51 mouse cellular contexts compared by ENCODE assay signal in the genomic region with DNA sequence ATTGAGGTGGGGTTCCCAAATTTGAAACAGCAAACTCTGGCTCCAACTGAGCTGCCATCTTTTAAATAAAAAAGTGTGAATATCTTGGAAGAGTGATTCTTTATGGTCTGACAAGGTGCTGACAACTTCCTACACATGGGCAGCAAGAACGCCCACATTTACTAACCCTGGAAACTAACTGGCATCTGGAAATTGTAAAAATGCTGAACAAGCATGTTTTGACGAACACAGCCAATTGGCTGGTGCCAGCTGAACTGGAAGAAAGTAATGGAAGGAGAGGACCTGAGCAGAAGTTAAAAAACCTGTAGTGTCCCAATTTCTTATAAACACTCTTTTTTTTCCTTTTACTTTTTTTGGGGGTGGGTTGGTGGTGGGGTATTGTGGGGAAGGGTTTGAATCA. TPM values are rescaled to one million over a fixed set of nuclear protein-coding genes. Genes with fewer than 3 reads are reported as not detected.
"Had no signal": no experiment of that assay in that cellular context is flagged by ENCODE, and none has a peak within 500 bp of the region (broad histone marks: within the 10 kb centered on the region; RNA-seq: fewer than 3 reads in every experiment).

No protein-coding gene starts in this region.

- DNase-seq: heart, postnatal 10 days; heart, postnatal 14 days; heart, postnatal 36 days; heart, postnatal 4 days; kidney, adult 11 months; kidney, adult 18-20 months; kidney, adult 2 months; kidney, adult 8-10 months; kidney, adult 9 months; kidney, postnatal 10 days; kidney, postnatal 14 days; kidney, postnatal 25 days; kidney, postnatal 36 days; kidney, postnatal 4 days; layer of hippocampus, adult 9-11 months; layer of hippocampus, postnatal 36 days had no signal

- H3K4me3 ChIP-seq: heart, embryonic 10.5 days; heart, embryonic 12.5 days; heart, embryonic 13.5 days; heart, embryonic 15.5 days; hindbrain, embryonic 10.5 days; hindbrain, embryonic 12.5 days; hindbrain, embryonic 13.5 days; hindbrain, embryonic 15.5 days; intestine, embryonic 15.5 days; kidney, embryonic 15.5 days; layer of hippocampus, adult 2 months had no signal

- H3K4me2 ChIP-seq: heart, embryonic 11.5 days; heart, embryonic 12.5 days; heart, embryonic 13.5 days; heart, embryonic 15.5 days; hindbrain, embryonic 12.5 days; hindbrain, embryonic 13.5 days; hindbrain, embryonic 14.5 days; hindbrain, embryonic 15.5 days; intestine, embryonic 15.5 days; kidney, embryonic 15.5 days had no signal

- H3K27me3 ChIP-seq: heart, embryonic 12.5 days; heart, embryonic 13.5 days; heart, embryonic 15.5 days; hindbrain, embryonic 12.5 days; hindbrain, embryonic 13.5 days; hindbrain, embryonic 15.5 days; intestine, embryonic 15.5 days; kidney, embryonic 15.5 days had no signal

- H3K9ac ChIP-seq: heart, embryonic 12.5 days; heart, embryonic 13.5 days; heart, embryonic 15.5 days; hindbrain, embryonic 12.5 days; hindbrain, embryonic 13.5 days; hindbrain, embryonic 14.5 days; hindbrain, embryonic 15.5 days; intestine, embryonic 15.5 days; kidney, embryonic 15.5 days had no signal

- H3K4me1 ChIP-seq: heart, embryonic 10.5 days; heart, embryonic 12.5 days; heart, embryonic 13.5 days; heart, embryonic 15.5 days; hindbrain, embryonic 10.5 days; hindbrain, embryonic 12.5 days; hindbrain, embryonic 13.5 days; hindbrain, embryonic 15.5 days; intestine, embryonic 15.5 days; kidney, embryonic 15.5 days had no signal

- H3K27ac ChIP-seq: heart, embryonic 10.5 days; heart, embryonic 13.5 days; heart, embryonic 15.5 days; hindbrain, embryonic 10.5 days; hindbrain, embryonic 12.5 days; hindbrain, embryonic 13.5 days; hindbrain, embryonic 14.5 days; hindbrain, embryonic 15.5 days; hindbrain, postnatal 0 days; intestine, embryonic 15.5 days; kidney, embryonic 15.5 days; kidney, postnatal 0 days; layer of hippocampus, adult 2 months had no signal

- H3K36me3 ChIP-seq: heart, embryonic 10.5 days; heart, embryonic 12.5 days; heart, embryonic 13.5 days; heart, embryonic 15.5 days; hindbrain, embryonic 10.5 days; hindbrain, embryonic 12.5 days; hindbrain, embryonic 13.5 days; hindbrain, embryonic 15.5 days; intestine, embryonic 15.5 days; kidney, embryonic 15.5 days had no signal

- ATAC-seq: hindbrain, embryonic 16.5 days; hindbrain, postnatal 0 days; inflammation-experienced regulatory T-cells, adult 6 months; intestine, embryonic 15.5 days; intestine, embryonic 16.5 days; intestine, postnatal 0 days had no signal

- H3K9me3 ChIP-seq: hindbrain, embryonic 15.5 days; intestine, embryonic 15.5 days had no signal

RNA-seq across cellular contexts. Expression of gene Vmn2r74, which starts 46.1 kb away (rescaled TPM):
- total RNA-seq: heart, postnatal 10 days; heart, postnatal 14 days; heart, postnatal 25 days; heart, postnatal 36 days; heart, postnatal 4 days; hematopoietic stem cell, adult 5-6 weeks; hindbrain, postnatal 0 days; layer of hippocampus, adult 18-20 months; layer of hippocampus, adult 2 months; layer of hippocampus, adult 8-10 months; layer of hippocampus, postnatal 10 days; layer of hippocampus, postnatal 14 days; layer of hippocampus, postnatal 25 days; layer of hippocampus, postnatal 36 days; left cerebral cortex, adult 18-20 months had no signal
- polyA plus RNA-seq: heart, embryonic 10.5 days; heart, embryonic 11.5 days; heart, embryonic 12.5 days; heart, embryonic 13.5 days; heart, embryonic 14.5 days; heart, embryonic 15.5 days; heart, embryonic 16.5 days; heart, postnatal 0 days; hindbrain, embryonic 10.5 days; hindbrain, embryonic 11.5 days; hindbrain, embryonic 12.5 days; hindbrain, embryonic 13.5 days; hindbrain, embryonic 14.5 days; hindbrain, embryonic 15.5 days; hindbrain, embryonic 16.5 days; hindbrain, postnatal 0 days; intestine, embryonic 14.5 days; intestine, embryonic 15.5 days; intestine, embryonic 16.5 days; intestine, postnatal 0 days; kidney, adult 2 months; kidney, embryonic 14.5 days; kidney, embryonic 15.5 days; kidney, embryonic 16.5 days; kidney, postnatal 0 days; large intestine, adult 2 months had no signal
